Mouse (Mus musculus) stomach, postnatal 0 days (tissue): ENCODE measurements at regions not wholly inside any gene's neighbourhood (a gene's known extent, or its start where the extent isn't known, plus 50 kb on each side); places are given as distances from the start of the nearest gene placed in this dataset.

ENCODE experiments used
- CTCF ChIP-seq: IDR thresholded peaks from 2 replicates; pipeline ENCODE4 v1.5.1; 2016; ENCODE audit warnings: antibody characterized with exemption, low read depth, mild to moderate bottlenecking, moderate library complexity
- EP300 ChIP-seq: optimal IDR thresholded peaks from 2 replicates; pipeline ENCODE3; 2016; ENCODE audit warnings: antibody characterized with exemption

GRCm38 (mm10) chr1:177503946-177504345 is 61.8 kb downstream of the Zbtb18 start:
- TF ChIP-seq CTCF (no peak), EP300 (no peak)
